Mouse (Mus musculus) liver, embryonic 13.5 days (tissue): ENCODE data around the gene Vash1. TPM values are rescaled to one million over a fixed set of nuclear protein-coding genes. Genes with fewer than 3 reads are reported as not detected.

Experiments used
- ATAC-seq: fragments of 200-750 bp; cut with Nextera tagmentation; 2 replicates; pipeline ENCODE4 v1.8.0; 2017; ENCODE audit warnings: low read depth, mild to moderate bottlenecking, moderate number of reproducible peaks, moderate library complexity
- DNase-seq: peaks from one replicate; pipeline ENCODE4 v3.0.0; 2022
- H3K27ac ChIP-seq: fragments of 300-500 bp; sonication (generic); 2 replicates; pipeline ENCODE4 v1.5.1; 2015; ENCODE audit warnings: moderate library complexity, mild to moderate bottlenecking, inconsistent platforms
- H3K27me3 ChIP-seq: fragments of 300-500 bp; sonication (generic); 2 replicates; pipeline ENCODE4 v1.6.1; 2015; ENCODE audit warnings: mild to moderate bottlenecking, inconsistent platforms
- H3K36me3 ChIP-seq: fragments of 300-500 bp; sonication (generic); 2 replicates; pipeline ENCODE4 v1.6.1; 2015; ENCODE audit warnings: mild to moderate bottlenecking, inconsistent platforms
- H3K4me1 ChIP-seq: fragments of 300-500 bp; sonication (generic); replicated peaks from 2 replicates; pipeline ENCODE4 v1.6.1; 2015; ENCODE audit warnings: inconsistent platforms
- H3K4me2 ChIP-seq: fragments of 300-500 bp; sonication (generic); 2 replicates; pipeline ENCODE4 v1.6.1; 2015; ENCODE audit warnings: inconsistent platforms, mild to moderate bottlenecking, moderate library complexity
- H3K4me3 ChIP-seq: fragments of 300-500 bp; sonication (generic); replicated peaks from 2 replicates; pipeline ENCODE4 v1.5.1; 2015; ENCODE audit warnings: mild to moderate bottlenecking, inconsistent platforms
- H3K9ac ChIP-seq: fragments of 300-500 bp; sonication (generic); 2 replicates; pipeline ENCODE4 v1.6.1; 2015; ENCODE audit warnings: mild to moderate bottlenecking, inconsistent platforms
- H3K9me3 ChIP-seq: fragments of 300-500 bp; sonication (generic); replicated peaks from 2 replicates; pipeline ENCODE4 v1.6.1; 2016; ENCODE audit warnings: inconsistent platforms
- WGBS: fragments of 180-500 bp; shearing (Covaris S2); methylation state at CpG from one replicate; pipeline ENCODE4 v1.1.7; 2015; ENCODE audit not compliant: insufficient replicate concordance; 5-methylcytosine and 5-hydroxymethylcytosine counted together
- polyA plus RNA-seq: library from polyadenylated mRNA; unstranded; fragments of >200 nt; fragmentation: Nextera tagmentation; extraction: Ambion mirVana; gene quantifications from 2 replicates; pipeline ENCODE4 v1.2.1, GENCODE M21; 2015

Vash1 gene
- polyA plus RNA-seq, 1 experiment from 2014 or later, result 1.0 TPM

GRCm38 (mm10) chr12:86698537-86698936 is 20.0 kb downstream of the Vash1 start:
- no peaks in the 10 kb centered on the region for H3K36me3 ChIP-seq
- H3K9me3 ChIP-seq, result no peaks in the 10 kb centered on the region
- H3K27ac ChIP-seq, result no peak overlapping the region
- no peaks in the 10 kb centered on the region for H3K27me3 ChIP-seq
- DNase-seq (no peak), ATAC-seq (no peak)
- H3K4me1 ChIP-seq, result no peaks in the 10 kb centered on the region
- H3K9ac ChIP-seq, result no peak overlapping the region
- no peak overlapping the region for H3K4me3 ChIP-seq
- H3K4me2 ChIP-seq, result no peak overlapping the region

- no peaks in the 10 kb centered on the region for H3K9me3 ChIP-seq
- H3K36me3 ChIP-seq, result no peaks in the 10 kb centered on the region
- no peaks in the 10 kb centered on the region for H3K4me1 ChIP-seq
- 41% methylated on average over 19 of the region's 19 CpGs for WGBS
- H3K4me3 ChIP-seq, result no peak overlapping the region
- no peak for DNase-seq
- no peak overlapping the region for H3K9ac ChIP-seq
- H3K27me3 ChIP-seq, result no peaks in the 10 kb centered on the region
- ATAC-seq, result no peak
- no peak overlapping the region for H3K27ac ChIP-seq
- no peak overlapping the region for H3K4me2 ChIP-seq
Observed at GRCm38 (mm10) chr12:86699965-86700926, 21.7 kb downstream of the Vash1 start.

GRCm38 (mm10) chr12:86700927-86701310 is 22.4 kb downstream of the Vash1 start:
- no peak for ATAC-seq
- Histone ChIP-seq H3K36me3 (no peaks in the 10 kb centered on the region), H3K9me3 (no peaks in the 10 kb centered on the region), H3K9ac (no peak overlapping the region), H3K4me3 (no peak overlapping the region), H3K4me2 (no peak overlapping the region), H3K27me3 (no peaks in the 10 kb centered on the region), H3K4me1 (no peaks in the 10 kb centered on the region), H3K27ac (no peak overlapping the region)
- WGBS, result 69% methylated on average over 4 of the region's 4 CpGs
- DNase-seq, result no peak

- no peaks in the 10 kb centered on the region for H3K9me3 ChIP-seq
- WGBS, result 78% methylated on average over 4 of the region's 4 CpGs
Observed at GRCm38 (mm10) chr12:86701491-86701890, 23.0 kb downstream of the Vash1 start.

GRCm38 (mm10) chr12:86702690-86703089 is 24.2 kb downstream of the Vash1 start:
- no peak for ATAC-seq
- no peak overlapping the region for H3K9ac ChIP-seq

More at GRCm38 (mm10) chr12:86701491-86701890, 23.0 kb downstream of the Vash1 start:
- H3K36me3 ChIP-seq, result no peaks in the 10 kb centered on the region
- H3K9ac ChIP-seq, result no peak overlapping the region
- ATAC-seq, result no peak
- H3K4me2 ChIP-seq, result no peak overlapping the region
- no peak for DNase-seq
- H3K4me3 ChIP-seq, result no peak overlapping the region
- H3K27ac ChIP-seq, result no peak overlapping the region
- H3K27me3 ChIP-seq, result no peaks in the 10 kb centered on the region
- H3K4me1 ChIP-seq, result no peaks in the 10 kb centered on the region

GRCm38 (mm10) chr12:86705843-86706242 is 27.3 kb downstream of the Vash1 start:
- Histone ChIP-seq H3K4me2 (no peak overlapping the region), H3K4me1 (no peaks in the 10 kb centered on the region), H3K9ac (no peak overlapping the region), H3K27ac (no peak overlapping the region), H3K27me3 (no peaks in the 10 kb centered on the region), H3K4me3 (no peak overlapping the region), H3K9me3 (no peaks in the 10 kb centered on the region), H3K36me3 (no peaks in the 10 kb centered on the region)
- ATAC-seq (no peak), DNase-seq (no peak)
- 62% methylated on average over 5 of the region's 5 CpGs for WGBS

More at GRCm38 (mm10) chr12:86702690-86703089, 24.2 kb downstream of the Vash1 start:
- Histone ChIP-seq H3K4me2 (no peak overlapping the region), H3K4me3 (no peak overlapping the region), H3K27ac (no peak overlapping the region), H3K4me1 (no peaks in the 10 kb centered on the region), H3K9me3 (no peaks in the 10 kb centered on the region), H3K36me3 (no peaks in the 10 kb centered on the region), H3K27me3 (no peaks in the 10 kb centered on the region)
- 77% methylated on average over 3 of the region's 3 CpGs for WGBS
- DNase-seq, result no peak

- Histone ChIP-seq H3K27me3 (no peaks in the 10 kb centered on the region), H3K27ac (no peak overlapping the region), H3K4me1 (no peaks in the 10 kb centered on the region), H3K4me3 (no peak overlapping the region), H3K36me3 (no peaks in the 10 kb centered on the region), H3K9me3 (no peaks in the 10 kb centered on the region), H3K9ac (no peak overlapping the region), H3K4me2 (no peak overlapping the region)
- WGBS, result 28% methylated on average over 5 of the region's 5 CpGs
- ATAC-seq (no peak), DNase-seq (no peak)
Observed at GRCm38 (mm10) chr12:86714026-86714425, 35.5 kb downstream of the Vash1 start.

- no peak overlapping the region for H3K9ac ChIP-seq
- H3K4me2 ChIP-seq, result no peak overlapping the region
- no peaks in the 10 kb centered on the region for H3K4me1 ChIP-seq
- H3K4me3 ChIP-seq, result no peak overlapping the region
- 34% methylated on average over 5 of the region's 5 CpGs for WGBS
- H3K27ac ChIP-seq, result no peak overlapping the region
- H3K9me3 ChIP-seq, result no peaks in the 10 kb centered on the region
- H3K36me3 ChIP-seq, result no peaks in the 10 kb centered on the region
- no peak for ATAC-seq
- H3K27me3 ChIP-seq, result no peaks in the 10 kb centered on the region
- DNase-seq, result peak; percentile 24
Observed at GRCm38 (mm10) chr12:86715401-86715800, 36.9 kb downstream of the Vash1 start.

- ATAC-seq, result no peak
- DNase-seq, result no peak
- WGBS, result 75% methylated on average over 11 of the region's 11 CpGs
Observed at GRCm38 (mm10) chr12:86716962-86717361, 38.5 kb downstream of the Vash1 start.

GRCm38 (mm10) chr12:86719961-86720639 is 41.6 kb downstream of the Vash1 start:
- no peak for DNase-seq
- 74% methylated on average over 18 of the region's 18 CpGs for WGBS

More at GRCm38 (mm10) chr12:86716962-86717361, 38.5 kb downstream of the Vash1 start:
- no peaks in the 10 kb centered on the region for H3K4me1 ChIP-seq
- no peaks in the 10 kb centered on the region for H3K27me3 ChIP-seq
- no peaks in the 10 kb centered on the region for H3K9me3 ChIP-seq
- no peak overlapping the region for H3K9ac ChIP-seq
- H3K36me3 ChIP-seq, result no peaks in the 10 kb centered on the region
- no peak overlapping the region for H3K4me3 ChIP-seq
- no peak overlapping the region for H3K4me2 ChIP-seq
- H3K27ac ChIP-seq, result no peak overlapping the region

GRCm38 (mm10) chr12:86721453-86721852 is 43.0 kb downstream of the Vash1 start:
- WGBS, result 65% methylated on average over 5 of the region's 5 CpGs
- no peaks in the 10 kb centered on the region for H3K9me3 ChIP-seq
- no peaks in the 10 kb centered on the region for H3K36me3 ChIP-seq
- DNase-seq (no peak), ATAC-seq (no peak)
- no peak overlapping the region for H3K4me2 ChIP-seq
- H3K27me3 ChIP-seq, result no peaks in the 10 kb centered on the region
- H3K4me3 ChIP-seq, result no peak overlapping the region
- no peak overlapping the region for H3K27ac ChIP-seq
- no peak overlapping the region for H3K9ac ChIP-seq
- peaks cover 10% of the 10 kb centered on the region for H3K4me1 ChIP-seq

More at GRCm38 (mm10) chr12:86719961-86720639, 41.6 kb downstream of the Vash1 start:
- no peak for ATAC-seq
- H3K9ac ChIP-seq, result no peak overlapping the region
- no peak overlapping the region for H3K4me2 ChIP-seq
- H3K4me1 ChIP-seq, result no peaks in the 10 kb centered on the region; the same call in 1 of the 2 replicates
- no peaks in the 10 kb centered on the region for H3K36me3 ChIP-seq
- no peaks in the 10 kb centered on the region for H3K27me3 ChIP-seq
- no peak overlapping the region for H3K4me3 ChIP-seq
- no peak overlapping the region for H3K27ac ChIP-seq
- no peaks in the 10 kb centered on the region for H3K9me3 ChIP-seq
